Mouse (Mus musculus): ENCODE data around the gene Alox15.
"Not testable (repeated sequence)": the region's sequence is repeated elsewhere in the genome, so short reads cannot be mapped to it uniquely, and the experiment has no call there.

DNA sequence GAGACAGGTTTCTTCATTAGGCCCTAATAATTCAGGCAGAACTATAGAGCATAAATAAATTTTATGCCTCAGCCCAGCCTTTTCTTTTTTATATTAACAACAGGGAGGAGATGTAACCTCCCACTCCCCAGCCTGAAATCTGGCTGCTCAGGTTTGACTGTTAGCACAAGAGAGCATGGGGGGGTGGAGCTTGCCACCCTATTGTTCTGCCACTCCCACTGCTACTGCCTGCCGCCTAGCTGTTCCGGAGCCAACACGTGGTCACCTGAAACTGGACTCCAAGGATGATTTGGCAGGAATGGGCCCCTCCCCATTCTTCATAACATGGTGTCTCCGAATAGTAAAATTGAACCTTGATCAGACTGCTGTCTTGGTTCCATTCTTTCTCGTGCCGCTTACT is 15.9 kb upstream of the Alox15 start:
- not testable (repeated sequence) for TF ChIP-seq CTCF, EP300 (IDR thresholded peaks at IDR 0.05; ENCODE audit: low read depth)
